Mouse (Mus musculus) embryo, embryonic 11 days (tissue): ENCODE results near the gene Eme2.
"Not testable (repeated sequence)": the region's sequence is repeated elsewhere in the genome, so short reads cannot be mapped to it uniquely, and the experiment has no call there.

Source experiments
- DNase-seq: peaks from one replicate; pipeline ENCODE4 v3.0.0-alpha.2; 2015

Eme2 gene

DNA sequence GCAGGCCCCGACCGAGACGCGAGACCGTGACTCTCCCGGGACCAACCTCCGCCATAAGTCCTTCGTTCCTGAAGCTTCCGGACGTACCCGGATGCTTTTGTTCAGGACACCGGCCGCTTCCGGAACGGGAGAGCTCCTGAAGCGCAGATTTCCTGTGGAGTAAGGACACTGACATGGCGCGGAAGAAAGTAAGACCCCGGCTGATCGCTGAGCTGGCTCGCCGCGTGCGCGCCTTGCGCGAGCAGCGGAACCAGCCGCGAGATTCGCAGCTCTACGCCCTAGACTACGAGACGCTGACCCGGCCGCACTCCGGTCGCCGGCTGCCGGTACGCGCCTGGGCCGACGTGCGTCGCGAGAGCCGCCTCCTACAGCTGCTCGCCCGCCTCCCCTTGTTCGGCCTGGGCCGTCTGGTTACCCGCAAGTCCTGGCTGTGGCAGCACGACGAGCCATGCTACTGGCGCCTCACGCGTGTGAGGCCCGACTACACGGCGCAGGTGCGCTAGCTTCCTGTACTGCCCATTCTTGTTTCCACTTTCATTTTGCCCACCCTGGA, at the start of gene Eme2, which contains the start of gene Mrps34:
TSS of gene Eme2 (minus strand) at position 93 of the 553 bp plus-strand sequence.
TSS of gene Mrps34 (plus strand) at position 122 of the 553 bp plus-strand sequence.
- DNase-seq, result peak; percentile 94

DNA sequence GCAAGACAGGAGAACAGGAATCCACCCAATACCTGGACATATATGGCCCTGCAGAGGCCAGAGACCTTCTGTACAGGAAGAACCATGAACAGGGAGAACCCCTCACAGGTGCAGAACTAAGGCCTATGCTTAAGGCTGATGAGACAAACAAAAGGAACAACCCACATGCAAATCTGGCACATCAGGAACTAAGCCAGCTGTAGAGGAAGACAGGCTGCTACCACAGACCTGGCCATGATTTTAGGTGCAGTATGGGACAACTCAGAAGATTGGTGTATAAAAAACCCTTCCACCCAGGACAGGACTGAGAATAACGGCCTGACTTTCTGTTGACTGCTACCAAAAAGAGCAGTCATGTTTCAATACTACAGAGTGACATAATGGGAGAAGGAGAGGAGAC, 48.7 kb upstream of the Eme2 start:
- DNase-seq, result not testable (repeated sequence)

DNA sequence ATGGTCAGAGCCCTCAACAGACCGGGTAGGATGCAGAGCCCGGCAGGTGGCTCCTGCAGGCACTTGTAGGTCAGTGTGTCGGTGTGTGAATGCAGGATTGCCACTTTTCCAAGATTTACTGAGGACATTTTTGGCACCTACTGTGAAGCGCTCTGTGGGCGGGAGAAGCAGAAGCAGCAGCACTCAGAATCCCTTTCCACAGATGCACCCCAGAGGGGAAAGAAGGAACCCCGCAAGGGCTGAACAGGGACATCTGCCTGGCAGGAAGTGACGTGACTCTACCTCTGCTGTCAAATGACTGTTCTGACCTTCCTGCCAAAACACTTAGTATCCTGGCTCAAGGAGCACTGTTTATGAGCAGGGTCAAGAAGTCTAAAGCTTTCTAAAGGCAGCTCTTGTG, 48.1 kb upstream of the Eme2 start:
- DNase-seq, result no peak

DNA sequence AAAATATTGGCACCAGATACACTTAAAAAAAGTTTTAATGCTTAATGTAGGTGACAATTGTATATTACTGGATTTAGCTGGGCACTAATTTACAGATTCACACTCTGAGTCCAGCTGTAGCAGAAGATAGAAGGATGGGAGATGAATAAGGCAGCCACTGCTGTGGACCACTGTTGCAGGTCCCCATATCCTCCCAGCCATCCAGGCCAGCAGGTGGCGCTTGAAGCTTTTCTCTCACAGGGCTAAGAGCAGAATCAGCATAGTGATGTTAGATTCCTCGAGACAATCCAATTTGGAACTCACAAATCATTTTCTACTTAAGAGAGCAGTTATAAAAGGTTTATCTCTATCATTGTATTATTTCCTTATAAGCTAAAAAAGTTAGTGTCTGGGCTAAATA, 47.6 kb upstream of the Eme2 start:
- DNase-seq, result not testable (repeated sequence)

DNA sequence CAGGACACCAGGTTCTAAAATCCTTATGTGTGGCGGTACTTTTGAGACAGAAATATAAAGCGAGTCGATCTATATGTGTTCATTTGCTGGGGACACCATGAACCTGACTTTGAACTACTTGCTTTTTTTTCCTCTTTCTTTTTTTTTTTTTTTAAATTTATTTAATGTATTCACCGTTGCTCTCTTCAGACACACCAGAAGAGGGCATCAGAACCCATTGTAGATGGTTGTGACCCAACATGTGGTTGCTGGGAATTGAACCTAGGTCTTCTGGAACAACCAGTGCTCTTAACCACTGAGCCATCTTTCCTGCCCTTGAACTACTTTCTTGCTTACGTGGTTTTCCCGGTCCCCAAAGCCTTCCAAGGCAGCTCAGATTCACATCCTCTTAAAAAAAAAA, 42.4 kb upstream of the Eme2 start:
- no peak for DNase-seq

DNA sequence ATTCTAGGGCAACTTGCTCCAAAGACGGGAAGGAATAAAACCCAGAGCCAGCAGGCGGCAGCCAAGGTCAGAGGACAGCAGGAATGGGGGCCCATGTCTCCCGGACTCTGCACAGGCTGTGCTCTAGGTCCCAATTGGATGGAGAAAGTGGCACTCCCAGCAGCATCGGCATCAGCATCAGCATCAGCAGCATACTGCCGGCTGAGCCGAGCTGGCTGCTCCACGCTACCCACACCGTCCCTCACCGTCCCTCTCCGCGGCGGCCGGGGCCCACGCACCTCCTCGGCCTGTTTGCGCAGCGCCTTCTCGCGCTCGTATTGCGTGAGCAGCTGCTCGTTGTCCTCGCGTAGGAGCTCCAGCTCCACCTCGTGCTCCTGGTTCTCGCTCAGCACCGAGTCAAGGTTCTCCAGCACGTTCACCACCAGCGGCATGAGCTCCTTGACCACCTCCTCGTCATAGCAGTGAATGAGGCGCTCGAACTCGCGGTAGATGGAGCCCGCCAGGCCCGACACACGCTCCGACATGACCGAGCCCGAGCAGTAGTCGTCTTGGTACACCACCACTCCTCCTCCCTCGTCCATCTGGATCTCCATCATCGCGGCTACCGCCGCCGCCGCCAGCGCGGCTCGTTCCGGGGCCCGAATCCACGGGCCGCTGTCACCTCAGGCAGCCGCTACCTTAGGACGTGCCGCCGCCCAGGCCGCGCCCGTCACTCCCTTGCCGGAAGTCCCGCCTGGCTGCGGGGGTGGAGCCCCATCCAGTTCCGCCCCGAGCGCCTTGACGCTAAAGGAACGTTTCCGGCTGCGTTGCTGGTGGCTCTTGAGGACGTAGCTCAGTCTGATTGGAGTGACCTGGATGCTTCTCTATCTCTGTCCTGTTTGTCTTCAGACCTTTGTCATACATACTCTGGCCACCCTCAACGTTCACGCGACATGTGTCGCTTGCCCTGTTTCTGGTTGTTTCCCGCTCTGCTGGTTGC, 41.7 kb upstream of the Eme2 start, which contains the start of gene Mapk8ip3:
TSS of gene Mapk8ip3 (minus strand) at position 719 of the 979 bp plus-strand sequence.
- DNase-seq, result peak; percentile 97

DNA sequence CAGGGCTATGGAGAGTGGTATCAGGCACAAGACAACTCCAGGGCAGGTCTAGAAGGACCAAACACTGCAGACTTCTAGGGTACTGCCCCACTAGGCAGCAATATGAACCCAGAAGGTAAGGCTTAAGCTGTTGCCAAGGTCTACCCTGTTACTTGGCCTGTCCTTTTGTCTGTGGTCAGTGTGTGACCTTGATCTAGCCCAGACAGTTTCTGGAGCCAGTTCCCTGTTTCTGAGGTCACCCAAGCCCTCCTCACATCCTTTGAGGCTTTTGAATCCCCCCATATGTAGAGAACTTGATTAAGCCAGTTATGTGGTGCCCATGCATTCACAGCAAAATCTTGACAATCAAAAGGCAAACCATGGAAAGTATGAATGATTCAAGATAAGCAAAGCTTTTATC, 40.8 kb upstream of the Eme2 start:
- DNase-seq, result no peak

DNA sequence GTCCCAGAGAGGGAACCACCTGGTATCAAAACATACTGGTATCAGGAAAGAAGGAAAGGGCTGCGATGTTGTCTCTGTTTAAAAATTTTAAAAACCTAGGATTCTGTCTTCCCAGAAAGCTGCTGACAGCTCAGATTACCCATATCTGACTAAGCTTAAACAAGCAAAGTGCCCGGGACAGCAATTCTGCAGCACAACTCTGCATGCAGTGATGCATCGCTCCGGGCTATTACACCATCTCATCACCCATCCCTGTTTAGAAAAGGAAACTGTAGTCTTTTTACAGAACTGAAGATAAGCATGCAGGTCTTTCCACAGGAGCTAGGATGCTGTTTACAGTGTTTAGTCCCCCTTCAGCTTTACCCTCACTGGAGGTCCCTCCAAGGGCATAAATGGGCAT, 40.0 kb upstream of the Eme2 start:
- no peak for DNase-seq

DNA sequence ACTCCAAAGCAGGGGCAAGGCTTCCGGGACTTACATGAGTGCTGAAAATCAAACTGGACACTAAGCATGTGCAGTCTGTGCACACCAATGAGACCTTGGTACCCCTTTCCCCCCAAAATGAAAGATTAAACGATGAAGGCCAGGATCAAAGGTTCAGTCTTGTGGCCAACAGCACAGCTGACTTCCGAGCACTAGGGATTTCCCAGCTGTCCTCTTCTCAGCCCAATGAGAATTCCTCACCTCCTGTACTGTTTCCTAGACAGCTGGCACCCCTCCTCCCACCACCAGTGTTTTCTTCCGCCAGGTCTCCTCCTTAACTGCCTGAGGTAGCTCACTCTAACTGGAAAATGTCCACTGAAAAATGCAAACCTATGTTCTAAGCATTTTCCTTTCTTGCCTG, 38.3 kb upstream of the Eme2 start:
- DNase-seq, result no peak

DNA sequence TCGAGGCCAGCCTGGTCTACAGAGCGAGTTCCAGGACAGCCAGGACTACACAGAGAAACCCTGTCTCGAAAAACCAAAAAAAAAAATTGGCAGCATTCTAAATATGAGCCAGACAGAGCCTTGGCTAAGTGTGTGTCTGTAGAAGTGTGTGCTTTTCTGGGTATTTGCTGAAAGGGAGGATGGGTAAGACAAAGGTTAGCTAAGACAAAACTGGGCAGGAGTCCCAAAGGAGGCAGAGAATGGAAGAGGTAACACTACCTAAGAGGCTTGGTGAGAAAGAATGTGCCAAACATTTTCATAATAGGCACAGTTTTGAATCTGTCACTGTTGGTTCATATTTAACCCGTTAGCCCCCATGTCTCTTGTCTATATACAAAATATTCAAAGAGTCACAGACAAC, 37.5 kb upstream of the Eme2 start:
- DNase-seq, result no peak

DNA sequence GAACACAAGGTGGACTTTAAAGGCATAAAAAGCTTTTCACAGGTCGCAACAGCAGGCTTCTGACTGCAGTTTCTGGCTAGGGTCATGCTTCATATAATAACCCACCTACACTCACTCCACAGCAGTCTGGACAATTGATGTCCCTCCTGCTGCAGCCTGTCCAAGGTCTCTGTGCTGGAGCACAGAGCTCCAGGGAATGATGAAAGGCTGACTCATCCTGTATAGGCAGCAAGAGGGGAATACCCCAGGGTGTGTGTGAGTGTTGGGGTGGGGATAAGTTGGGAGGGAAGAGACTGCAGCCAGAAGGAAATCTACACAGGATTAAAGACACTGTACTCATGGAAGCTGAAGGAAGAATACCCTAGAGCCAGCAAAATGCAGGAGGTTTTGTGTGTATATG, 34.6 kb upstream of the Eme2 start:
- no peak for DNase-seq

DNA sequence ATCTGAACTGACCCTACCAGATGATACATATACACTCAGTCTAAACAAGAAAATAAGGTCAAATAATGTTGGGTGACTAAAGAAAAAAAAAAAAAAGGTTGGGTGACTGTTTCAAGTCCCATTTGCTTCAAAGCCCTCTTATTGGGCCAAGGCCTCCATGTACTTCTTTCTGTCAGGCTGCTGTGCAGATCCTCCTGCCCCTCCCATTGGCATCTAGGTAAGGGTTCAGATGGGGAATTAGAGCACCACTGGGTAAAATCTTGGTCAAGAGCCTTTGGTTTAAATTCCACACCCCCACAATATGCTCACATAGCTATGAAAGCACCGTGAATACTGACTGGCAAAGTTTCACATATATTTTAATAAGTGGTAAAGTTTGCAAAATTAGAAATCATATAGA, 28.4 kb upstream of the Eme2 start:
- no peak for DNase-seq

DNA sequence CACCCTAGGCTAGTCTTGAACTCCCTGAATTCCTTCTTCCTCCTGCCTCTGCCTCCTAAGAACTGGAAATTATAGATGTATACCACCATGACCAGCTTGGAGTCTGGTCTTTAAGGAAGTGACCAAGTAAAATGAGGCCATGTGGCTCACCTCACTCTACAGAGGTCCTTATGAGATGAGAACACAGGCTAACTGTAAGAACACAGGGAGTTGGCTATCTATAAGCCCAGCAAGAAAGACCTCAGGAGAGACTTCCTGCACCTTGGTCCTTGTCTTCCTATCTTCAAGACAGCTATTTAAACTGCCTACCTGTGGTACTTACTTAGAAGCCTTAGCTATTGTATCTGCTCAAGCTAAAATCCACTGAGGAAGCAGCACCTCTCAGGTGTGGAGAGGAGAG, 19.1 kb upstream of the Eme2 start:
- DNase-seq, result no peak

DNA sequence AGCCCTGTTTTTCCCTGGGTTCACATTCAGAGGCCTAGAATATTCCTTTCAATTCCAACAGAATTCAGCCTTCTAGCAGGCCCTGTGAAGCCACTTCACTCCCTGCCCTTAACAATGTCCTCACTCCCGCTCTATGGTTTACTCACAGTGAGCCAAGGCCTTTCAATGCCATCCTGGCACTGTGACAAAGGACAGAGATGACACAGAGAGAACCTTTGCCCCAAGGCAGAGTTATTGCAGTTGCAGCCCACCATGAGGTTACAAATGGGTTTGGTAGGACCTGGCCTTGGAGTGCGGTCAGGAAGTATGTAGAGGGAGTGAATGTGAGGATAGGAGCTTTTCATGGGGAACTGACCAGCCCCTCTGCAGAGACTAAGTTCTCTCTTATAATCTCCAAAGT, 12.7 kb upstream of the Eme2 start:
- DNase-seq, result no peak

DNA sequence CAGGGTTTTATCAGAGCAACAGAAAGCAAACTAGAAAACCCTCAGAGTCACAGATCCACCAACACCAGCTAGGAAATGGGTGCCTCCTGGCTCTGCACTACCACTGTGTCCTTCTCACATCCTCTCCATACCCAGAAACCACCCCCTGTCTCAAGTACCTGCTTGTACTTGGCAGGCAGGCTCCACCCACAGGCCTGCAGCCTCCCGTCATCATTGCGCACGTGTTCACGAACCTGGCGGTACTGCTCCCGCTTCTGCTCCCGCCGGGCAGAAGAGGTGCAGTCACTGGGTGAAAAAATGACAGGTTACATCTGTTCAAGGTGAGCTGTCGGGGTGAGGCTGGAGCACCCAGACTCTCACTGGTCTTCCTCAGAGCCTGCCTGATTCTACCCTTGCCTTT, 8.9 kb upstream of the Eme2 start:
- no peak for DNase-seq

DNA sequence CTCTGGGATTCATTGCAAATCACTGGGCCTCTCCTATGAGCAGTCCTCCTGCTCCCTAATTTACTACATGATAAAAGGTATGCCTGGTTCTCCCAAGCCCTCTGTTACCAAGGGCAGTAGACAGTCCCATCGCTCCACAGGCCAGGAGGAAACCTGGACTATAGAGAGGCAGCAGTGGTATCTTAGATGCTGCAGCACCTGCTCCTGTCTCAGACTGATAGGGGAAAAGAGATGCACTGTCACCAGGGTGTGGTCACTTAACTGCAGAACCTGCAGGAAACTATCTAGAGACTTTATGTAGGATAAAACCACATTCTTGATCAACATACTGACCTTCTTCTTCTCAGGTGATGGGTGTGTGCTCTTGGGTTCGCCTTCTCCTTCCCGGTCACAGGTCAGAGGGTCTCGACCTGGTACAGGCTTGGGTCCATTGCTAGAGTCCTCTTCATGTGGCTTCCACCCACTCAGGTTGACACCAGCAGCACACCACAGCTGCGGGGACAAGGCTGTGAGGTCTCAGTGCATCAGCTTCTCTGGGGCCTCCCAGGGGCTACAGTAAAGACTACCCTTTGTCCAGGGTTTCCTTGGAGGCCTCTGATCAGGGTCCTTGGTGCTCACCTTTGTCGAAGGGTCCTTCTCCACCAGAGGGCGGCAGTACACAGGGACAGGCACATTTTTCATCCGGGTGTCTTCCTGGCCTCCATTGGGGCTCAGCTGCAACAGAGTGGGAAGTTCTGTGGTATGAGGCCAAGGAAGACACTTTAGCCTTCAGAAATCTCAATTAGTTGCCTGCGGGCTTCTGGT, 8.0 kb upstream of the Eme2 start:
- peak; percentile 43 for DNase-seq

DNA sequence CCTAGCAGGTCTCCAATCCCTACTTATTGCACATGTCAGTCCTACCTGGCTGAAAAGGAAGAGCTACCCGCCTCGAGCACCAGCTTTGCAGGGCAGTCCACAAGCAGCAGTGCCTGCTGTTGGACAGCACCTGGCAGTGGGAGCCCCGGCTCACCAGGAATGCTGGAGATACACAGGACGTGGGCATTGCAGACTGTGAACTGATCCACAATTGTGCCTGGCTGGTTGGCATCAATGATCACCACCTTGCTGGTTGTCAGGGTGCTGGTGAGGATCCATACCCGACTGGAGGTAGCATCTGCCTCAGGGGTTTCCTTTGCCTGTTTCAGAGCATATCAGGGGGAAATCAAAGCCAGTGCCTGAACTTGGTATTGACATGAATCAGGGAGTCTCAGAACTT, 7.2 kb upstream of the Eme2 start:
- no peak for DNase-seq

DNA sequence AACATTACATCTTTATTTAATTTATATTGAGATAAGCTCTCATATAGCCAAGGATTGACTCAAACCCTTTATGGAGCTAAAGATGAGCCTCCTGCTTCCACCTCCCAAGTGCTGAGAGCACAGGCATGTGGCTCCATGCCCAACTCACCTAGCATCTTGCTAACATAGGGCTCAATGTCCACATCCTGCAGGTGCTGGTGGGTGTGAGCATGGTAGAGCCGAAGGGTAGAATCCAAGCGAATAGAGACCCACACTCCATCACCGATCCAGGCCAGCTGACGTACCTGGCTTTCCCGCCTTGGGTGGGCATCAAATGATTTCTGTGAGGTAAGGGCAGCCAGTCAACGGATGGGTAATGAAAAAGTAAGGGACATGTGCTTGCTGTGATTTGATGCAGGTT, 5.1 kb upstream of the Eme2 start:
- no peak for DNase-seq

DNA sequence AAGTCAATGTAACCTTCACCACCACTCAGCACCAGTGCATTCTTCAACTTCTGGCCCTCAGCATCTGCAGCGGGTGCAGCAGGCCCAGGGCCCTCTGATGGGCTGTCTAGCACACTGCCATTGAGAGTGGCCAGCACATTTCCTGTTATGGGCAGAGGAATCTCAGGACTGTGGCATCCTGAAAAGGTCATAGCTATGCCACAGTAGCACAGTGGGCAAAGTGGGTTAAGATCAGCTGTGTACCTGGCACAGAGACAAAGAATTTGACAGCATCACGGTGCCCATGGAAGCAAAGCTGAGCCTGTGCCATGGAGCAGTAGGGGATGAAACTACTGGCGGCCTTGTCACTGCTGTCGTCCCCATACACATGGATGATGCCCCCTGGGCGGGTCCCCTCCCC, 4.3 kb upstream of the Eme2 start:
- DNase-seq, result no peak

DNA sequence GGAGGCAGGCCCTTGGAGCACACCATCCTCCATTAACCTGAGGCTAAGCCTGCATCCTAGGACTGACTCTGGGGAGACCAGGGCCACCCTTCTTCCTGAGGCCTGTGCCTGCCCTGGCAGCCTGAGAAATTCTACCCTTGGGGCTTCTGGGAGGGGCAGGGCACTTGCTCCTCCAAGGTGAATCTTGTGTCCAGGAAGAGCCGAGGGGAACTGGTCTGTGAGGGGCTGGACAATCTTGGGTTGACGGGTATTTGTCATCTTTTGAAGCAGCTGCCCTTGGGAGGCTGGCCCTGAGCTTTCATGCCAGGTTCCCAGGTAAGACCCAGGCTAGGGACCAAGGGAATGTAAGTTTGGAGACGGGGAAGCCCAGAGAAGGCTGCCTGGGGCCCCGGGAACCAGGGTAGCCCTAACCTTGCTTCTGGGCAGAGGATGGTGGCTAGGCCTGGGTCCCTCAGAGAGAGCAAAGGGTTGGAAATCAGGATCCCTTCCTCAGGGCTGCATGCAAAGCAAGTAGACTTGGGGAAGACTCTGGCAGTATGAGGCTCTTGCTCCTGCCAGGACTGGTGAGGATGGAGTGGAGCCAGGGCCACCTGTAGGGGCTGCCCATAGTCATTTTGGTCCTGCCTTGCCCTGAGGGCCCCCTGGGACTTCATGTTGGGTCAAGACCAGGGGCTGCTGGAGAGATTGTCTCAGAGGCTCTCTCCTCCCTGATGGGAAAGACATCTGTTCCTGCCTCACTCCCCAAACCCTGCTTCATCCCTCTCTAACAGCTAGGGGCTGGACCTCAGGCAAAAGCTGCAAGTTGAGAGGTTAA, 3.4 kb upstream of the Eme2 start:
- no peak for DNase-seq

DNA sequence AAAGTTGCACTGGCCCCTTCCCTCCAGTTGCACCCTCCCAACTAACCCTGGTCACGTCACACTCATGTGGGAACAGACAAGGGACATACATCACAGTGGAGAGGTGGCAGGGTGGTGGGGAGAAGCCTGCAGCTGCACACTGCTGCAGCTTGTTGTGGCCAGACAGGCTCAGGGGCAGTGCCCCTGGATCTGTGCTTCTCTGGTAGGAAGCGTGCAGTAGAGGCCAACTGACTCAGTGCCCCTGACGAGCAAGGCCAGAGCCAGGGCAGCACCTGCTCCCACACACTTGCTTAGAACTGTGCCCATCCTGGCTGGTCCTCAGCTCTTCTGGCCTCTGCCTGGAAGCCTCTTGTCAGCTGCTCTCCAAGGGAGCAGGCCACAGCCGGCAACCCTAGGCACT, 2.7 kb upstream of the Eme2 start:
- DNase-seq, result no peak

DNA sequence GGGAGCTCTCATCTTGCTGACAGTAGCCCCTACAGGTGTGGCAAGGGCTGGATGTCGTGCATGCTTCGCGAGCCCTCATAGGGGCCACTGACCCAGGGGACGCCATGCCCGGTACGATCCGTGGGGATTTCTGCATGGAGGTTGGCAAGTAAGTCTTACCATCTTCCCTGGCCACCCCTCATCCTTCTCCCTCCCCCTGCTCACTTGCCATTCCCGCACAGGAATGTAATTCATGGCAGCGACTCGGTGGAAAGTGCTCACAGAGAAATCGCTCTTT, 2.0 kb upstream of the Eme2 start:
- no peak for DNase-seq
